Mouse (Mus musculus): ENCODE data around the gene Pea15a. TPM values are rescaled to one million over a fixed set of nuclear protein-coding genes. Genes with fewer than 3 reads are reported as not detected.

Gene Pea15a
- polyA plus RNA-seq, 1 experiment from 2014 or later, result 136 TPM

- H3K36me3 ChIP-seq, result peaks cover 85% of the 10 kb centered on the region
- H3K9me3 ChIP-seq, result no peaks in the 10 kb centered on the region
- no peaks in the 10 kb centered on the region for H3K27me3 ChIP-seq
- no peak overlapping the region for H3K4me2 ChIP-seq
- no peak for ATAC-seq (ENCODE audit: insufficient number of reproducible peaks, low FRiP score, low TSS enrichment, low read depth)
- H3K4me1 ChIP-seq, result no peaks in the 10 kb centered on the region
- 76% methylated on average over 4 of the region's 4 CpGs for WGBS
- H3K27ac ChIP-seq, result no peak overlapping the region
- H3K4me3 ChIP-seq, result no peak overlapping the region
- no peak overlapping the region for H3K9ac ChIP-seq
Observed at GRCm38 (mm10) chr1:172188891-172189290, 17.7 kb downstream of the Pea15a start.

- Histone ChIP-seq H3K27me3 (no peaks in the 10 kb centered on the region), H3K9ac (no peak overlapping the region), H3K4me3 (no peak overlapping the region), H3K36me3 (peaks cover 78% of the 10 kb centered on the region), H3K4me1 (no peaks in the 10 kb centered on the region), H3K27ac (no peak overlapping the region), H3K9me3 (no peaks in the 10 kb centered on the region), H3K4me2 (no peak overlapping the region)
- WGBS, result 94% methylated on average over 10 of the region's 10 CpGs
- no peak for ATAC-seq (ENCODE audit: insufficient number of reproducible peaks, low FRiP score, low TSS enrichment, low read depth)
Observed at GRCm38 (mm10) chr1:172186401-172187289, 20.0 kb downstream of the Pea15a start.

- peaks cover 71% of the 10 kb centered on the region for H3K36me3 ChIP-seq
- no peak overlapping the region for H3K4me2 ChIP-seq
Observed at GRCm38 (mm10) chr1:172183915-172184314, 22.7 kb downstream of the Pea15a start.

GRCm38 (mm10) chr1:172183056-172183455, 23.5 kb downstream of the Pea15a start:
- no peaks in the 10 kb centered on the region for H3K4me1 ChIP-seq
- H3K36me3 ChIP-seq, result peaks cover 70% of the 10 kb centered on the region
- H3K27ac ChIP-seq, result no peak overlapping the region
- no peak overlapping the region for H3K4me2 ChIP-seq
- no peak for ATAC-seq (ENCODE audit: insufficient number of reproducible peaks, low FRiP score, low TSS enrichment, low read depth)
- 92% methylated on average over 6 of the region's 6 CpGs for WGBS
- no peak overlapping the region for H3K9ac ChIP-seq
- H3K4me3 ChIP-seq, result no peak overlapping the region
- no peaks in the 10 kb centered on the region for H3K27me3 ChIP-seq
- no peaks in the 10 kb centered on the region for H3K9me3 ChIP-seq

More at GRCm38 (mm10) chr1:172183915-172184314, 22.7 kb downstream of the Pea15a start:
- Histone ChIP-seq H3K4me1 (no peaks in the 10 kb centered on the region), H3K27me3 (no peaks in the 10 kb centered on the region), H3K4me3 (no peak overlapping the region), H3K27ac (no peak overlapping the region), H3K9me3 (no peaks in the 10 kb centered on the region), H3K9ac (no peak overlapping the region)
- ATAC-seq (ENCODE audit: insufficient number of reproducible peaks, low FRiP score, low TSS enrichment, low read depth), result no peak

DNA sequence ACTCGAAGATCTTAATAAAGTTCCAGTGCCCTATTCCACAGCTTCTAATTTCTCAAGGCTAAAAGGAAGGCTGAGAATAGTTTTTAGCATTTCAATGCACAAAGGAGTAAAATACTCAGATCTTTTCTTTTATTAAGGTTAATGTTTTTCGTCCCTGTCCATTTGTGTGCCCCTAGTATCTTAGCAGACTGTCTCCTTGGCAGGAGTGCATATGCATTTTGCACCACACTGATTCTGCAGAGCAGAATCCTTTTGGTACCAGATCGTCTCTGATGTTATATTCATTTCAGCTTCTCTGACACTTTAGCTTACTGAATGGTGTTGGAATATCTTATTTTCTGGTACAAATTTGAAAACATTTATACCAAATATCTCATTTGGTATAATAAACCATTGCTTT, 24.8 kb downstream of the Pea15a start:
- Histone ChIP-seq H3K4me1 (no peaks in the 10 kb centered on the region), H3K27ac (no peak overlapping the region), H3K4me2 (no peak overlapping the region), H3K36me3 (peaks cover 67% of the 10 kb centered on the region), H3K4me3 (no peak overlapping the region), H3K9ac (no peak overlapping the region), H3K9me3 (no peaks in the 10 kb centered on the region), H3K27me3 (no peaks in the 10 kb centered on the region)
- 94% methylated on average over 3 of the region's 3 CpGs for WGBS
- no peak for ATAC-seq (ENCODE audit: insufficient number of reproducible peaks, low FRiP score, low TSS enrichment, low read depth)

DNA sequence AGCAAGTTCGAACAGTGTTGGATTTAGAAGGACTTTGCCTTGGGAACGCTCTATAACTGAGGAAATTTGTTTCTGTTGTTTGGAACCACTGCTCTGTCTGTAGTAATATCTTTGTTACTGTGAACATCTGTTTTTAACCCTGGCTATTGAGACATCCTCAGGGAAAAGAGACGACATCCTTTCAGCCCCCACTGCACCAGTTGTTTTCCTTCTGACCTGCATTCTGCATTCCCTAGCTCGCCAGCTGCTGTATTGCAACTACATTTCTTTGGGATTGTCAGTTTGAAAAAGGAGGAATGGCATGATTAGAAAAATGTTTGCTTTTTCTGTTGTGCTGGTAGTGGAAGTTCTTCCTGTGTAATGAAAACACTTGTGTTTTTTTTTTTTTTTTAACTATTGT, 25.7 kb downstream of the Pea15a start:
- ATAC-seq (ENCODE audit: insufficient number of reproducible peaks, low FRiP score, low TSS enrichment, low read depth), result no peak
- Histone ChIP-seq H3K4me3 (no peak overlapping the region), H3K36me3 (peaks cover 64% of the 10 kb centered on the region), H3K4me1 (no peaks in the 10 kb centered on the region), H3K27ac (no peak overlapping the region), H3K27me3 (no peaks in the 10 kb centered on the region), H3K9ac (no peak overlapping the region), H3K4me2 (no peak overlapping the region), H3K9me3 (no peaks in the 10 kb centered on the region)
- WGBS, result 55% methylated on average over 4 of the region's 4 CpGs

- no peak overlapping the region for H3K9ac ChIP-seq
- ATAC-seq (ENCODE audit: insufficient number of reproducible peaks, low FRiP score, low TSS enrichment, low read depth), result no peak
- WGBS, result 68% methylated on average over 7 of the region's 7 CpGs
- no peaks in the 10 kb centered on the region for H3K9me3 ChIP-seq
- no peak overlapping the region for H3K4me3 ChIP-seq
- no peak overlapping the region for H3K4me2 ChIP-seq
- H3K36me3 ChIP-seq, result peaks cover 69% of the 10 kb centered on the region
- H3K27ac ChIP-seq, result no peak overlapping the region; the same call in 1 of the 2 replicates
- no peaks in the 10 kb centered on the region for H3K4me1 ChIP-seq
- no peaks in the 10 kb centered on the region for H3K27me3 ChIP-seq
Observed at GRCm38 (mm10) chr1:172179102-172179501, 27.5 kb downstream of the Pea15a start.

- Histone ChIP-seq H3K4me3 (no peak overlapping the region), H3K36me3 (peaks cover 78% of the 10 kb centered on the region)
- whole genome bisulfite sequencing, result 88% methylated on average over 7 of the region's 7 CpGs
Observed at GRCm38 (mm10) chr1:172177791-172178190, 28.8 kb downstream of the Pea15a start.

DNA sequence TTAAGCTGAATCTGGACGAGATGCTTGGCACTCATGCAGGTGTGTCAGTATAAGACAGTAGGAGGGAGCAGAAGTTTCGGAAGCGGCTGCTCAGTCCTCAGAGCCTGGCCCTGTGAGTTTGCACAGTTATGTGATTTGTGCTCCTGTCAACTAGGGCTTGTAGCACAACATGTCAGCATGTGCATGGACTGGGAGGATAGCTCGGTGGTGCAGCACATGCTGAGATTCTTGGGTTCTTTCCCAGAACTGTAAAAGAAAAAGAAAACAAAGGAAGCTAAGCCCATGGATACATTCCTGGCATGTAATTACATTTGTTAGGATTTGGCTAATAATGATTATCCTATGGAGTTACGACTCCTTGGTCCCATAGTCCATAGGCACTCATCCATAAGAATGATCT, 33.4 kb downstream of the Pea15a start:
- no peaks in the 10 kb centered on the region for H3K4me1 ChIP-seq
- peaks cover 87% of the 10 kb centered on the region for H3K36me3 ChIP-seq
- H3K9ac ChIP-seq, result no peak overlapping the region
- H3K4me3 ChIP-seq, result no peak overlapping the region
- H3K9me3 ChIP-seq, result no peaks in the 10 kb centered on the region
- H3K27me3 ChIP-seq, result no peaks in the 10 kb centered on the region
- H3K4me2 ChIP-seq, result no peak overlapping the region
- ATAC-seq (ENCODE audit: insufficient number of reproducible peaks, low FRiP score, low TSS enrichment, low read depth), result no peak
- WGBS, result 78% methylated on average over 5 of the region's 5 CpGs
- H3K27ac ChIP-seq, result no peak overlapping the region

More at GRCm38 (mm10) chr1:172177791-172178190, 28.8 kb downstream of the Pea15a start:
- Histone ChIP-seq H3K9me3 (no peaks in the 10 kb centered on the region), H3K27me3 (no peaks in the 10 kb centered on the region), H3K27ac (no peak overlapping the region), H3K9ac (no peak overlapping the region), H3K4me2 (no peak overlapping the region), H3K4me1 (no peaks in the 10 kb centered on the region)
- ATAC-seq (ENCODE audit: insufficient number of reproducible peaks, low FRiP score, low TSS enrichment, low read depth), result no peak

DNA sequence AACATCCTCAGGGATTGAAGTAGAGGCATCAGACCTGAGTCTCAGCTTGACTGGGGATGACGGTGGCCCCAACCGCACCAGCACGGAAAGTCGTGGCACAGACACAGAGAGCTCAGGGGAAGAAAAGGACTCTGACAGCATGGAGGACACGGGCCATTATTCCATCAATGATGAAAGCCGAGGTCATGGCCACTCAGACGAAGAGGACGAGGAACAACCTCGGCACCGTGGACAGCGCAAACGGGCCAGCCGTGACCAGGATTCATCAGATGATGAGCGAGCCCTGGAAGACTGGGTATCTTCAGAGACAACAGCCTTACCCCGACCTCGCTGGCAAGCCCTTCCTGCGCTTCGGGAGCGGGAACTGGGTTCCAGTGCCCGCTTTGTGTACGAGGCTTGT, 34.2 kb downstream of the Pea15a start:
- 93% methylated on average over 21 of the region's 21 CpGs for WGBS
- ATAC-seq (ENCODE audit: insufficient number of reproducible peaks, low FRiP score, low TSS enrichment, low read depth), result no peak
- H3K9me3 ChIP-seq, result no peaks in the 10 kb centered on the region
- no peaks in the 10 kb centered on the region for H3K27me3 ChIP-seq
- no peak overlapping the region for H3K9ac ChIP-seq
- H3K4me2 ChIP-seq, result no peak overlapping the region
- no peak overlapping the region for H3K27ac ChIP-seq
- no peaks in the 10 kb centered on the region for H3K4me1 ChIP-seq
- peaks cover 87% of the 10 kb centered on the region for H3K36me3 ChIP-seq
- H3K4me3 ChIP-seq, result no peak overlapping the region

DNA sequence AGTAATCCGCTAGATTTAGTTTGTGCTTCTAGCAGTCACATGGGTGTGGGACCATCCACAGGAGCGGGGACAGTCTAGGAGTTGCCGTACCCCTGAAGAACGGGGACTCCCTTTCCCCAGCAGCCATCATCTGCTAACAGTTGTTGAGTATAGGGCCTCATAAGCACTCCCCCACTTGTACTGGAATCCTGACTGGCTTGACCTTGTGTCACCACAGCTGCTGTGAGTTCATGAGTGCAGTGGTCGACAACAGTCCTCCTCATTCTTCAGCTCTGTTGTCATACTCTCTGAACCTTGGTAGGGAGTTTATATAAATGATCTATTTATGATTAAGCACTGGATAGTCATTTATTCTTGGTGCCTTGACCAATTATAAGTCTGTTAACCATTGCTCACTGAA, 36.8 kb downstream of the Pea15a start:
- WGBS, result 94% methylated on average over 5 of the region's 5 CpGs
- no peaks in the 10 kb centered on the region for H3K4me1 ChIP-seq
- no peak overlapping the region for H3K9ac ChIP-seq
- H3K4me3 ChIP-seq, result no peak overlapping the region
- H3K27ac ChIP-seq, result no peak overlapping the region
- no peaks in the 10 kb centered on the region for H3K27me3 ChIP-seq
- peaks cover 91% of the 10 kb centered on the region for H3K36me3 ChIP-seq
- no peaks in the 10 kb centered on the region for H3K9me3 ChIP-seq
- no peak overlapping the region for H3K4me2 ChIP-seq
- no peak for ATAC-seq (ENCODE audit: insufficient number of reproducible peaks, low FRiP score, low TSS enrichment, low read depth)

- H3K36me3 ChIP-seq, result peaks cover 83% of the 10 kb centered on the region
- H3K27ac ChIP-seq, result no peak overlapping the region
- no peaks in the 10 kb centered on the region for H3K9me3 ChIP-seq
- no peak overlapping the region for H3K9ac ChIP-seq
- WGBS, result 87% methylated on average over 5 of the region's 5 CpGs
- no peaks in the 10 kb centered on the region for H3K27me3 ChIP-seq
- no peak overlapping the region for H3K4me2 ChIP-seq
- H3K4me1 ChIP-seq, result no peaks in the 10 kb centered on the region
- ATAC-seq (ENCODE audit: insufficient number of reproducible peaks, low FRiP score, low TSS enrichment, low read depth), result no peak
- H3K4me3 ChIP-seq, result no peak overlapping the region
Observed at GRCm38 (mm10) chr1:172167911-172168310, 38.7 kb downstream of the Pea15a start.
